Mouse (Mus musculus): ENCODE data around the gene Col6a6. TPM values are rescaled to one million over a fixed set of nuclear protein-coding genes. Genes with fewer than 3 reads are reported as not detected.

Gene Col6a6
- polyA plus RNA-seq, 1 experiment from 2014 or later, result 1.2 TPM

- H3K4me1 ChIP-seq (replicated peaks; ENCODE audit: control insufficient read depth, insufficient read depth, low read length), result no peaks in the 10 kb centered on the region
- H3K4me3 ChIP-seq (ENCODE audit: low read depth, low read length), result no peak overlapping the region
- no peaks in the 10 kb centered on the region for H3K9me3 ChIP-seq (ENCODE audit: control insufficient read depth, low read length)
- H3K27ac ChIP-seq (ENCODE audit: low read depth), result no peak overlapping the region
- H3K36me3 ChIP-seq (ENCODE audit: control insufficient read depth, insufficient read depth, low read length), result peaks cover 6% of the 10 kb centered on the region; the same call in 1 of the 2 replicates
- no peak overlapping the region for H3K9ac ChIP-seq (ENCODE audit: low read length)
- WGBS, result 90% methylated on average over 9 of the region's 9 CpGs
- DNase-seq (ENCODE audit: low spot score) (no peak), ATAC-seq (replicated peaks; ENCODE audit: low FRiP score, low TSS enrichment, low read depth) (no peak)
- no peaks in the 10 kb centered on the region for H3K27me3 ChIP-seq (replicated peaks; ENCODE audit: control insufficient read depth, insufficient read depth, low read length)
- H3K4me2 ChIP-seq (ENCODE audit: low read length), result no peak overlapping the region
Measured at GRCm38 (mm10) chr9:105693056-105693455, 134.9 kb downstream of the Col6a6 start.

DNA sequence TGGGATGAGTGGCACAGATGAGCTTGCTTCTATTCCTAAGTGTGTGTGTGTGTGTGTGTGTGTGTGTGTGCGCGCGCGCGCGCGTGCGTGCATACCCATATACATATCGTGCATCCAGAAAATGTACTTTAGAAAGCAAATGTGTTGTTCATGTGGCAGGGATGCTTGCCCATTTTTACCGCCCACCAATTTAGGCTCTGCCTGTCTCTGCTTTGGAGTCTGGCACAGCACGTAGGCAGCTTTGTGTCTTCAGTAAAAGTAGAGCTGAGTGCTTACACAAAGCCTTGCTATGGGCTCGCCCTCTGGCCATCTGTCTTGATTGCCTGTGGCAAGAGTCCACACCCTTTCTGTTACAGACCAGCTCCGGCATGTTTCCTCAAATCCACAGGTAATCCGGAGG is 135.5 kb downstream of the Col6a6 start:
- Histone ChIP-seq H3K4me2 (ENCODE audit: low read length) (no peak overlapping the region), H3K4me1 (replicated peaks; ENCODE audit: control insufficient read depth, insufficient read depth, low read length) (no peaks in the 10 kb centered on the region), H3K9ac (ENCODE audit: low read length) (no peak overlapping the region), H3K27ac (ENCODE audit: low read depth) (no peak overlapping the region), H3K9me3 (ENCODE audit: control insufficient read depth, low read length) (no peaks in the 10 kb centered on the region), H3K4me3 (ENCODE audit: low read depth, low read length) (no peak overlapping the region), H3K27me3 (replicated peaks; ENCODE audit: control insufficient read depth, insufficient read depth, low read length) (no peaks in the 10 kb centered on the region), H3K36me3 (ENCODE audit: control insufficient read depth, insufficient read depth, low read length) (peaks cover 11% of the 10 kb centered on the region; the same call in 1 of the 2 replicates)
- ATAC-seq (replicated peaks; ENCODE audit: low FRiP score, low TSS enrichment, low read depth) (no peak), DNase-seq (ENCODE audit: low spot score) (no peak)
- WGBS, result 91% methylated on average over 14 of the region's 14 CpGs

- 84% methylated on average over 7 of the region's 7 CpGs for WGBS
- H3K4me2 ChIP-seq (ENCODE audit: low read length), result no peak overlapping the region
- no peak overlapping the region for H3K4me3 ChIP-seq (ENCODE audit: low read depth, low read length)
- no peak for DNase-seq (ENCODE audit: low spot score)
- no peak for ATAC-seq (replicated peaks; ENCODE audit: low FRiP score, low TSS enrichment, low read depth)
- H3K4me1 ChIP-seq (replicated peaks; ENCODE audit: control insufficient read depth, insufficient read depth, low read length), result no peaks in the 10 kb centered on the region
- no peaks in the 10 kb centered on the region for H3K27me3 ChIP-seq (replicated peaks; ENCODE audit: control insufficient read depth, insufficient read depth, low read length)
- no peaks in the 10 kb centered on the region for H3K9me3 ChIP-seq (ENCODE audit: control insufficient read depth, low read length)
- peaks cover 41% of the 10 kb centered on the region for H3K36me3 ChIP-seq (ENCODE audit: control insufficient read depth, insufficient read depth, low read length)
- H3K9ac ChIP-seq (ENCODE audit: low read length), result no peak overlapping the region
- no peak overlapping the region for H3K27ac ChIP-seq (ENCODE audit: low read depth)
Measured at GRCm38 (mm10) chr9:105689485-105689884, 138.5 kb downstream of the Col6a6 start.

DNA sequence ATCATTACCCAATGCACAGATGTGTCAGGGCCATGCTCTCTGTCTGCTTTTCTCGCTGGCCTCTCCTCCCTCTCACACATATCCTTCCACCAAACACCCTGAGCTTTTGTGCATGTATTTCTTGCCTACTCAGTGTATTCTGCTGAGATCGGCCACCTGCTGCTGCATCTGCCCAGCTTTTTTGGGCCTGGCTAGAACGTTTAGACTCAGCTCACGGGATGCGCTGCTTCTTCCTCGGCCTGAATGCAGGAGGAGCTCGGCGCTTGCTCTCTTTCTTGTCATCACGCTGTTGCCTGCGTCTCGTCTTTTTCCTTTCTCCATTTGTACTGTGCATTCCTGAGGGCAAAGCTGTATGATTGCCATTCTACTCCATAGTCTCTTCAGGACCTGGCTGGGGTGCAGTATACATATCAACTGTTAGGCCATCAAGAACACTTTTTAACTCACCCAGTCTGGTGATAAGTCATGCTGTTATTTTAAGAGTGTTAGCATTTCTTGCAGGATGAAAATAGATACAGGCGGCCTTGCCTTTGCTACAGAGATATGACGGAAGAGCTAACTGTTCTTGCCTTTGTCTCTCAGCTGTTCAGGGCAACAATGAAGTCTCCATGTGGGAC is 143.3 kb downstream of the Col6a6 start:
- 89% methylated on average over 13 of the region's 13 CpGs for WGBS
- Histone ChIP-seq H3K9ac (ENCODE audit: low read length) (no peak overlapping the region), H3K27ac (ENCODE audit: low read depth) (no peak overlapping the region), H3K4me3 (ENCODE audit: low read depth, low read length) (no peak overlapping the region), H3K9me3 (ENCODE audit: control insufficient read depth, low read length) (no peaks in the 10 kb centered on the region), H3K4me1 (replicated peaks; ENCODE audit: control insufficient read depth, insufficient read depth, low read length) (no peaks in the 10 kb centered on the region), H3K36me3 (ENCODE audit: control insufficient read depth, insufficient read depth, low read length) (peaks cover 71% of the 10 kb centered on the region), H3K4me2 (ENCODE audit: low read length) (no peak overlapping the region), H3K27me3 (replicated peaks; ENCODE audit: control insufficient read depth, insufficient read depth, low read length) (no peaks in the 10 kb centered on the region)
- ATAC-seq (replicated peaks; ENCODE audit: low FRiP score, low TSS enrichment, low read depth), result no peak
- no peak for DNase-seq (ENCODE audit: low spot score)

DNA sequence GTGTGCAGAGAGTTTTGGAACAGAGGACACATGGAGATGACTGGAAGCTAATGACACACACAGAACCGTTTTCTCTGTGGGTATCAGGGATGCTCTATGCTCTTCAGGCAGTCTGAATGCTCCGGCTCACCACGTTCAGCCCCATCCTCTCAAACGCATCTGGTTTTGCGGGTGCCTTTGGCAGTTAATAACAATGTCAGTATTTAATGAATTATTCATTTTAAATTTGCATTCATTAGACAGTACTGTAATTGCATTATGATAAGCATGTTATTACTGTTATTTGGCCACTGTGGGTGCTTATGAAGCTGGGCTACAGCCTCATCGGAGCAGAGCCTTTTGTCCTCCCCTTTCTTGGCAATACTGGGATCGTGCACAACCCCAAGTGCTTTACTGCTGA is 146.6 kb downstream of the Col6a6 start:
- Histone ChIP-seq H3K9me3 (ENCODE audit: control insufficient read depth, low read length) (no peaks in the 10 kb centered on the region), H3K4me3 (ENCODE audit: low read depth, low read length) (no peak overlapping the region), H3K27me3 (replicated peaks; ENCODE audit: control insufficient read depth, insufficient read depth, low read length) (no peaks in the 10 kb centered on the region), H3K36me3 (ENCODE audit: control insufficient read depth, insufficient read depth, low read length) (peaks cover 76% of the 10 kb centered on the region), H3K9ac (ENCODE audit: low read length) (no peak overlapping the region), H3K4me2 (ENCODE audit: low read length) (no peak overlapping the region), H3K4me1 (replicated peaks; ENCODE audit: control insufficient read depth, insufficient read depth, low read length) (no peaks in the 10 kb centered on the region), H3K27ac (ENCODE audit: low read depth) (no peak overlapping the region)
- DNase-seq (ENCODE audit: low spot score), result no peak
- no peak for ATAC-seq (replicated peaks; ENCODE audit: low FRiP score, low TSS enrichment, low read depth)
- 94% methylated on average over 7 of the region's 7 CpGs for WGBS

- H3K4me1 ChIP-seq (replicated peaks; ENCODE audit: control insufficient read depth, insufficient read depth, low read length), result no peaks in the 10 kb centered on the region
- H3K4me3 ChIP-seq (ENCODE audit: low read depth, low read length), result no peak overlapping the region
- 53% methylated on average over 11 of the region's 11 CpGs for WGBS
- H3K27me3 ChIP-seq (replicated peaks; ENCODE audit: control insufficient read depth, insufficient read depth, low read length), result no peaks in the 10 kb centered on the region
- 0 out of 2 replicates have a peak, but pooled peaks have one; percentile 66 for ATAC-seq (replicated peaks; ENCODE audit: low FRiP score, low TSS enrichment, low read depth)
- DNase-seq (ENCODE audit: low spot score), result no peak
- H3K27ac ChIP-seq (ENCODE audit: low read depth), result no peak overlapping the region
- H3K4me2 ChIP-seq (ENCODE audit: low read length), result no peak overlapping the region
- peaks cover 59% of the 10 kb centered on the region for H3K36me3 ChIP-seq (ENCODE audit: control insufficient read depth, insufficient read depth, low read length)
- H3K9ac ChIP-seq (ENCODE audit: low read length), result no peak overlapping the region
- no peaks in the 10 kb centered on the region for H3K9me3 ChIP-seq (ENCODE audit: control insufficient read depth, low read length)
Measured at GRCm38 (mm10) chr9:105675941-105676340, 152.0 kb downstream of the Col6a6 start.

- no peak overlapping the region for H3K9ac ChIP-seq (ENCODE audit: low read length)
- H3K27ac ChIP-seq (ENCODE audit: low read depth), result no peak overlapping the region
- DNase-seq (ENCODE audit: low spot score) (no peak), ATAC-seq (replicated peaks; ENCODE audit: low FRiP score, low TSS enrichment, low read depth) (no peak)
- no peaks in the 10 kb centered on the region for H3K4me1 ChIP-seq (replicated peaks; ENCODE audit: control insufficient read depth, insufficient read depth, low read length)
- no peaks in the 10 kb centered on the region for H3K9me3 ChIP-seq (ENCODE audit: control insufficient read depth, low read length)
- no peak overlapping the region for H3K4me3 ChIP-seq (ENCODE audit: low read depth, low read length)
- peaks cover 70% of the 10 kb centered on the region for H3K36me3 ChIP-seq (ENCODE audit: control insufficient read depth, insufficient read depth, low read length)
- H3K27me3 ChIP-seq (replicated peaks; ENCODE audit: control insufficient read depth, insufficient read depth, low read length), result no peaks in the 10 kb centered on the region
- no peak overlapping the region for H3K4me2 ChIP-seq (ENCODE audit: low read length)
- 81% methylated on average over 2 of the region's 2 CpGs for WGBS
Measured at GRCm38 (mm10) chr9:105672032-105672431, 155.9 kb downstream of the Col6a6 start.

DNA sequence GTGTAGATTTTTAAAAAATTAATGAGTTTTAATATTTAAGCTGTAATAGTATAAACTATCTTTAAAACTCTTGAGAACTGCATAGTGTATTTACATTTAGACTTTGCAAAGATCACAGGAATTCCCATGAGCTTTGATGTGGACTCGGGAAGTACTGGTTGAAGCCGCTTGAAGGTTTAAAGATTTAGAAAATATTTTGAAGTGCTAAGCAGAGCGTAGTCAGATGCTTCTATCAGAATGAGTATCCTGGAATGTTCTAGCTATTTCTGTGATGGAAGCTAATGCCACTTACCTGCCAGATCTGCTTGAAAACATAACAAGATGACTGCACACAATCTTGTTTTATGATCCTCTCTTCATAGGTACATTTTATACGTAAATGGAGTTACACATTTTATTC is 157.0 kb downstream of the Col6a6 start:
- Histone ChIP-seq H3K4me1 (replicated peaks; ENCODE audit: control insufficient read depth, insufficient read depth, low read length) (no peaks in the 10 kb centered on the region), H3K4me2 (ENCODE audit: low read length) (no peak overlapping the region), H3K9ac (ENCODE audit: low read length) (no peak overlapping the region), H3K4me3 (ENCODE audit: low read depth, low read length) (no peak overlapping the region), H3K9me3 (ENCODE audit: control insufficient read depth, low read length) (no peaks in the 10 kb centered on the region), H3K27ac (ENCODE audit: low read depth) (no peak overlapping the region), H3K27me3 (replicated peaks; ENCODE audit: control insufficient read depth, insufficient read depth, low read length) (no peaks in the 10 kb centered on the region), H3K36me3 (ENCODE audit: control insufficient read depth, insufficient read depth, low read length) (peaks cover 61% of the 10 kb centered on the region)
- ATAC-seq (replicated peaks; ENCODE audit: low FRiP score, low TSS enrichment, low read depth) (no peak), DNase-seq (ENCODE audit: low spot score) (no peak)
- WGBS, result 77% methylated on average over 4 of the region's 4 CpGs

DNA sequence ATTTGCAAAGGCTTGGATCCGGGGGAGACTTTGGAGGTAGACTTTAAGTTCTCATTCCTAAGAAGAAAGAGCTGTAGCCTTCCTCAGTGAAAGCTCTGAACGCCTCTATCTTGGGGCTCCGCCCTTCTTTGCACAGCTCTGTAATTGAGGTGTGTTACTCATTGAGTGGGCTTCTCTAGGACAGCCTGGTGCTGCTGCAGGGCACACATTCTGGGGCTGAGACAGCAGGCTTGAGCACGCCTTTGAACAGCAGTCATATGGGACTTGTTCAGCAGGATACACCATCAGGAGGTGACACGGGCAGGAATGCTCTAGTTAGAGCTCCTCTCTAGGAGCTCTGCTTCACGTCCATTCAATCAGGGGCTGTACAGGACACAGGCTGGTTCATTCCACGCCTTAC is 162.7 kb downstream of the Col6a6 start:
- ATAC-seq (replicated peaks; ENCODE audit: low FRiP score, low TSS enrichment, low read depth), result no peak
- Histone ChIP-seq H3K9ac (ENCODE audit: low read length) (no peak overlapping the region), H3K36me3 (ENCODE audit: control insufficient read depth, insufficient read depth, low read length) (peaks cover 74% of the 10 kb centered on the region), H3K4me2 (ENCODE audit: low read length) (no peak overlapping the region), H3K27ac (ENCODE audit: low read depth) (no peak overlapping the region), H3K27me3 (replicated peaks; ENCODE audit: control insufficient read depth, insufficient read depth, low read length) (no peaks in the 10 kb centered on the region), H3K4me1 (replicated peaks; ENCODE audit: control insufficient read depth, insufficient read depth, low read length) (no peaks in the 10 kb centered on the region), H3K4me3 (ENCODE audit: low read depth, low read length) (no peak overlapping the region), H3K9me3 (ENCODE audit: control insufficient read depth, low read length) (no peaks in the 10 kb centered on the region)
- no peak for DNase-seq (ENCODE audit: low spot score)
- 88% methylated on average over 7 of the region's 7 CpGs for WGBS
